Mouse (Mus musculus) kidney, adult 2 months (tissue): ENCODE results near the gene Tnfsf14. TPM values are rescaled to one million over a fixed set of nuclear protein-coding genes. Genes with fewer than 3 reads are reported as not detected.

Source experiments
- DNase-seq: peaks from one replicate; pipeline ENCODE4 v3.0.0; 2021
- H3K27ac ChIP-seq: fragments of 200-500 bp; 2 replicates; pipeline ENCODE4 v1.5.1; 2012; ENCODE audit warnings: low read depth, low read length, control low read depth, inconsistent platforms; ENCODE audit not compliant: insufficient read depth
- H3K27me3 ChIP-seq: fragments of 200-500 bp; replicated peaks from 2 replicates; pipeline ENCODE4 v1.6.1; 2012; ENCODE audit warnings: mild to moderate bottlenecking, moderate library complexity, low read length, inconsistent platforms; ENCODE audit not compliant: control insufficient read depth, insufficient read depth
- H3K36me3 ChIP-seq: fragments of 200-500 bp; 2 replicates; pipeline ENCODE4 v1.6.1; 2012; ENCODE audit warnings: mild to moderate bottlenecking, moderate library complexity, low read length, inconsistent platforms; ENCODE audit not compliant: control insufficient read depth, insufficient read depth
- H3K4me1 ChIP-seq: fragments of 200-500 bp; 2 replicates; pipeline ENCODE4 v1.6.1; 2011; ENCODE audit warnings: low read length; ENCODE audit not compliant: control insufficient read depth, insufficient read depth
- H3K4me3 ChIP-seq: fragments of 200-500 bp; 2 replicates; pipeline ENCODE4 v1.5.1; 2011; ENCODE audit warnings: mild to moderate bottlenecking, low read depth, low read length, control low read depth; ENCODE audit not compliant: insufficient read depth
- CTCF ChIP-seq: fragments of 200-500 bp; conservative IDR thresholded peaks from 2 replicates; pipeline ENCODE4 v1.5.1; 2011; ENCODE audit warnings: low read depth, mild to moderate bottlenecking, control low read depth, low read length, moderate library complexity, mixed read lengths; ENCODE audit not compliant: insufficient read depth, insufficient read length
- POLR2A ChIP-seq: fragments of 200-500 bp; IDR thresholded peaks from one replicate; pipeline ENCODE4 v1.6.1; 2011; ENCODE audit warnings: low read depth, low read length, control low read depth
- WGBS: fragments of 180-500 bp; shearing (Covaris S2); methylation state at CpG from one replicate; pipeline ENCODE4 v1.1.7; 2018; 5-methylcytosine and 5-hydroxymethylcytosine counted together
- polyA plus RNA-seq: library from polyadenylated mRNA; depleted of rRNA; stranded (reverse); fragments of >200 nt; gene quantifications from 2 replicates; pipeline ENCODE4 v1.2.3, GENCODE M21; 2012; rRNA removed

The Tnfsf14 gene
- 0.35 and 0.44 TPM in 2 replicates for polyA plus RNA-seq

- H3K36me3 ChIP-seq = no peaks in the 10 kb centered on the region
- no peak within 1 kb of the TSS for H3K4me3 ChIP-seq
- no peaks in the 10 kb centered on the region for H3K27me3 ChIP-seq
- no peak for DNase-seq
- no peak for TF ChIP-seq CTCF
- no peak for TF ChIP-seq POLR2A
- no peak within 1 kb of the TSS for H3K27ac ChIP-seq
- no peaks in the 10 kb centered on the region for H3K4me1 ChIP-seq
- WGBS = 71% methylated on average over 11 of the region's 11 CpGs
Measured at GRCm38 (mm10) chr17:57194041-57194507, at the start of gene Tnfsf14. Gene Tnfsf14, minus strand, starts transcription at chr17:57194177.

- H3K27me3 ChIP-seq = no peaks in the 10 kb centered on the region
- H3K4me1 ChIP-seq = peaks cover 3% of the 10 kb centered on the region
- 83% methylated on average over 9 of the region's 9 CpGs for WGBS
- TF ChIP-seq CTCF (no peak), POLR2A (no peak)
- H3K36me3 ChIP-seq = no peaks in the 10 kb centered on the region; the same call in 1 of the 2 replicates
- DNase-seq = no peak
- no peak overlapping the region for H3K4me3 ChIP-seq
- no peak overlapping the region for H3K27ac ChIP-seq
Measured at GRCm38 (mm10) chr17:57237181-57237580, 43.2 kb upstream of the Tnfsf14 start.

GRCm38 (mm10) chr17:57235803-57236202, 41.8 kb upstream of the Tnfsf14 start:
- Histone ChIP-seq H3K4me1 (peaks cover 13% of the 10 kb centered on the region), H3K4me3 (peak overlapping the region; percentile 9), H3K27me3 (no peaks in the 10 kb centered on the region), H3K36me3 (no peaks in the 10 kb centered on the region; the same call in 1 of the 2 replicates), H3K27ac (no peak overlapping the region)
- WGBS = 58% methylated on average over 5 of the region's 5 CpGs
- peak; percentile 35 for DNase-seq
- TF ChIP-seq POLR2A (no peak), CTCF (no peak)

GRCm38 (mm10) chr17:57234254-57234928, 40.4 kb upstream of the Tnfsf14 start:
- DNase-seq = peak; percentile 80
- no peak for TF ChIP-seq POLR2A
- peak; percentile 40; the same call in 1 of the 2 replicates for TF ChIP-seq CTCF
- peak overlapping the region; percentile 92 for H3K27ac ChIP-seq
- no peaks in the 10 kb centered on the region for H3K27me3 ChIP-seq
- H3K36me3 ChIP-seq = no peaks in the 10 kb centered on the region; the same call in 1 of the 2 replicates
- peaks cover 16% of the 10 kb centered on the region for H3K4me1 ChIP-seq
- 49% methylated on average over 12 of the region's 12 CpGs for WGBS
- peak overlapping the region; percentile 51 for H3K4me3 ChIP-seq

- Histone ChIP-seq H3K4me3 (peak overlapping the region; percentile 51), H3K27ac (peak overlapping the region; percentile 92), H3K36me3 (no peaks in the 10 kb centered on the region), H3K27me3 (no peaks in the 10 kb centered on the region), H3K4me1 (peaks cover 16% of the 10 kb centered on the region)
- TF ChIP-seq CTCF (no peak), POLR2A (peak; percentile 74)
- 23% methylated on average over 7 of the region's 7 CpGs for WGBS
- peak; percentile 94 for DNase-seq
Measured at GRCm38 (mm10) chr17:57233038-57233437, 39.1 kb upstream of the Tnfsf14 start.

GRCm38 (mm10) chr17:57232200-57232599, 38.2 kb upstream of the Tnfsf14 start:
- H3K4me1 ChIP-seq = peaks cover 16% of the 10 kb centered on the region
- no peaks in the 10 kb centered on the region for H3K27me3 ChIP-seq
- no peak for TF ChIP-seq POLR2A
- TF ChIP-seq CTCF = no peak
- 86% methylated on average over 1 of the region's 1 CpGs for WGBS
- H3K36me3 ChIP-seq = no peaks in the 10 kb centered on the region
- no peak overlapping the region for H3K4me3 ChIP-seq
- no peak overlapping the region for H3K27ac ChIP-seq
- DNase-seq = no peak

- Histone ChIP-seq H3K27ac (no peak overlapping the region), H3K4me1 (peaks cover 16% of the 10 kb centered on the region), H3K4me3 (no peak overlapping the region), H3K27me3 (no peaks in the 10 kb centered on the region), H3K36me3 (no peaks in the 10 kb centered on the region)
- DNase-seq = peak; percentile 67
- TF ChIP-seq POLR2A (no peak), CTCF (no peak)
Measured at GRCm38 (mm10) chr17:57231321-57231771, 37.4 kb upstream of the Tnfsf14 start.
